Mouse (Mus musculus): Measurements from ENCODE around the gene Tecr. TPM values are rescaled to one million over a fixed set of nuclear protein-coding genes. Genes with fewer than 3 reads are reported as not detected.
A peak's percentile ranks its signal among the peaks of the same experiment; 100 is the strongest.
"Not testable (repeated sequence)": the region's sequence is repeated elsewhere in the genome, so short reads cannot be mapped to it uniquely, and the experiment has no call there.

Gene Tecr
- polyA plus RNA-seq, 1 experiment from 2014 or later = 809 TPM

GRCm38 (mm10) chr8:83608398-83608829, 643 bp upstream of the Tecr start:
- Histone ChIP-seq H3K27me3 (replicated peaks; ENCODE audit: control insufficient read depth, insufficient read depth, low read length) (no peaks in the 10 kb centered on the region), H3K9me3 (ENCODE audit: control insufficient read depth, low read length) (no peaks in the 10 kb centered on the region), H3K36me3 (ENCODE audit: control insufficient read depth, insufficient read depth) (peaks cover 20% of the 10 kb centered on the region), H3K4me2 (ENCODE audit: low read length) (peak overlapping the region; percentile 80), H3K9ac (replicated peaks; ENCODE audit: low read depth, low read length) (peak overlapping the region; percentile 83), H3K4me3 (replicated peaks; ENCODE audit: low read length) (peak overlapping the region; percentile 79), H3K27ac (ENCODE audit: low read length) (peak overlapping the region; percentile 98), H3K4me1 (replicated peaks; ENCODE audit: control insufficient read depth, insufficient read depth, low read length) (peaks cover 20% of the 10 kb centered on the region)
- WGBS = under 1% methylated on average over 51 of the region's 51 CpGs
- ATAC-seq = peak; percentile 72

- WGBS = 76% methylated on average over 2 of the region's 2 CpGs
- Histone ChIP-seq H3K27me3 (replicated peaks; ENCODE audit: control insufficient read depth, insufficient read depth, low read length) (no peaks in the 10 kb centered on the region), H3K4me3 (replicated peaks; ENCODE audit: low read length) (no peak overlapping the region), H3K4me2 (ENCODE audit: low read length) (no peak overlapping the region), H3K9me3 (ENCODE audit: control insufficient read depth, low read length) (no peaks in the 10 kb centered on the region), H3K27ac (ENCODE audit: low read length) (no peak overlapping the region), H3K4me1 (replicated peaks; ENCODE audit: control insufficient read depth, insufficient read depth, low read length) (peaks cover 7% of the 10 kb centered on the region), H3K9ac (replicated peaks; ENCODE audit: low read depth, low read length) (no peak overlapping the region), H3K36me3 (ENCODE audit: control insufficient read depth, insufficient read depth) (no peaks in the 10 kb centered on the region)
- ATAC-seq = no peak
These were observed 5.1 kb downstream of the Tecr start for GRCm38 (mm10) chr8:83602650-83603029.

GRCm38 (mm10) chr8:83599814-83600213, 8.0 kb downstream of the Tecr start:
- no peaks in the 10 kb centered on the region for H3K9me3 ChIP-seq (ENCODE audit: control insufficient read depth, low read length)
- H3K27ac ChIP-seq (ENCODE audit: low read length) = no peak overlapping the region
- no peaks in the 10 kb centered on the region for H3K36me3 ChIP-seq (ENCODE audit: control insufficient read depth, insufficient read depth)
- no peak for ATAC-seq
- no peak overlapping the region for H3K4me2 ChIP-seq (ENCODE audit: low read length)
- H3K9ac ChIP-seq (replicated peaks; ENCODE audit: low read depth, low read length) = no peak overlapping the region
- H3K27me3 ChIP-seq (replicated peaks; ENCODE audit: control insufficient read depth, insufficient read depth, low read length) = no peaks in the 10 kb centered on the region
- no peaks in the 10 kb centered on the region for H3K4me1 ChIP-seq (replicated peaks; ENCODE audit: control insufficient read depth, insufficient read depth, low read length)
- H3K4me3 ChIP-seq (replicated peaks; ENCODE audit: low read length) = no peak overlapping the region

- WGBS = 0% methylated on average over 1 of the region's 1 CpGs
These were observed 9.6 kb downstream of the Tecr start for GRCm38 (mm10) chr8:83598146-83598545.

GRCm38 (mm10) chr8:83596369-83596768, 11.4 kb downstream of the Tecr start:
- Histone ChIP-seq H3K9ac (replicated peaks; ENCODE audit: low read depth, low read length) (no peak overlapping the region), H3K4me3 (replicated peaks; ENCODE audit: low read length) (no peak overlapping the region), H3K27ac (ENCODE audit: low read length) (no peak overlapping the region), H3K4me2 (ENCODE audit: low read length) (no peak overlapping the region), H3K4me1 (replicated peaks; ENCODE audit: control insufficient read depth, insufficient read depth, low read length) (peaks cover 21% of the 10 kb centered on the region), H3K27me3 (replicated peaks; ENCODE audit: control insufficient read depth, insufficient read depth, low read length) (no peaks in the 10 kb centered on the region), H3K9me3 (ENCODE audit: control insufficient read depth, low read length) (no peaks in the 10 kb centered on the region), H3K36me3 (ENCODE audit: control insufficient read depth, insufficient read depth) (no peaks in the 10 kb centered on the region)
- WGBS = 12% methylated on average over 3 of the region's 3 CpGs
- no peak for ATAC-seq

More at GRCm38 (mm10) chr8:83598146-83598545, 9.6 kb downstream of the Tecr start:
- H3K4me3 ChIP-seq (replicated peaks; ENCODE audit: low read length) = no peak overlapping the region
- H3K27me3 ChIP-seq (replicated peaks; ENCODE audit: control insufficient read depth, insufficient read depth, low read length) = no peaks in the 10 kb centered on the region
- no peaks in the 10 kb centered on the region for H3K9me3 ChIP-seq (ENCODE audit: control insufficient read depth, low read length)
- no peaks in the 10 kb centered on the region for H3K36me3 ChIP-seq (ENCODE audit: control insufficient read depth, insufficient read depth)
- H3K9ac ChIP-seq (replicated peaks; ENCODE audit: low read depth, low read length) = no peak overlapping the region
- peaks cover 3% of the 10 kb centered on the region for H3K4me1 ChIP-seq (replicated peaks; ENCODE audit: control insufficient read depth, insufficient read depth, low read length)
- no peak overlapping the region for H3K4me2 ChIP-seq (ENCODE audit: low read length)
- H3K27ac ChIP-seq (ENCODE audit: low read length) = no peak overlapping the region
- ATAC-seq = no peak

- Histone ChIP-seq H3K4me1 (replicated peaks; ENCODE audit: control insufficient read depth, insufficient read depth, low read length) (peaks cover 31% of the 10 kb centered on the region), H3K9ac (replicated peaks; ENCODE audit: low read depth, low read length) (peak overlapping the region; percentile 42), H3K27ac (ENCODE audit: low read length) (peak overlapping the region; percentile 79), H3K4me2 (ENCODE audit: low read length) (peak overlapping the region; percentile 47), H3K4me3 (replicated peaks; ENCODE audit: low read length) (peak overlapping the region; percentile 70)
- WGBS = 55% methylated on average over 3 of the region's 3 CpGs
- not testable (repeated sequence) for H3K9me3 ChIP-seq (ENCODE audit: control insufficient read depth, low read length); ATAC-seq; H3K36me3 ChIP-seq (ENCODE audit: control insufficient read depth, insufficient read depth); H3K27me3 ChIP-seq (replicated peaks; ENCODE audit: control insufficient read depth, insufficient read depth, low read length)
These were observed 12.8 kb downstream of the Tecr start for GRCm38 (mm10) chr8:83595050-83595345.

- WGBS = under 1% methylated on average over 43 of the region's 43 CpGs
- Histone ChIP-seq H3K9me3 (ENCODE audit: control insufficient read depth, low read length) (no peaks in the 10 kb centered on the region), H3K36me3 (ENCODE audit: control insufficient read depth, insufficient read depth) (no peaks in the 10 kb centered on the region), H3K9ac (replicated peaks; ENCODE audit: low read depth, low read length) (peak overlapping the region; percentile 85), H3K4me2 (ENCODE audit: low read length) (peak overlapping the region; percentile 62), H3K4me1 (replicated peaks; ENCODE audit: control insufficient read depth, insufficient read depth, low read length) (peaks cover 36% of the 10 kb centered on the region), H3K27ac (ENCODE audit: low read length) (peak overlapping the region; percentile 92), H3K27me3 (replicated peaks; ENCODE audit: control insufficient read depth, insufficient read depth, low read length) (no peaks in the 10 kb centered on the region), H3K4me3 (replicated peaks; ENCODE audit: low read length) (peak overlapping the region; percentile 70)
- peak; percentile 98 for ATAC-seq
These were observed 13.4 kb downstream of the Tecr start for GRCm38 (mm10) chr8:83594167-83595049.

GRCm38 (mm10) chr8:83593325-83594166, 14.2 kb downstream of the Tecr start:
- ATAC-seq = no peak
- Histone ChIP-seq H3K36me3 (ENCODE audit: control insufficient read depth, insufficient read depth) (no peaks in the 10 kb centered on the region), H3K4me1 (replicated peaks; ENCODE audit: control insufficient read depth, insufficient read depth, low read length) (peaks cover 44% of the 10 kb centered on the region)

GRCm38 (mm10) chr8:83592682-83593081, 15.1 kb downstream of the Tecr start:
- no peak overlapping the region for H3K27ac ChIP-seq (ENCODE audit: low read length)
- H3K9me3 ChIP-seq (ENCODE audit: control insufficient read depth, low read length) = no peaks in the 10 kb centered on the region
- WGBS = 48% methylated on average over 3 of the region's 3 CpGs
- H3K4me1 ChIP-seq (replicated peaks; ENCODE audit: control insufficient read depth, insufficient read depth, low read length) = peaks cover 48% of the 10 kb centered on the region
- H3K9ac ChIP-seq (replicated peaks; ENCODE audit: low read depth, low read length) = peak overlapping the region; percentile 85
- H3K36me3 ChIP-seq (ENCODE audit: control insufficient read depth, insufficient read depth) = no peaks in the 10 kb centered on the region
- no peak for ATAC-seq
- H3K4me3 ChIP-seq (replicated peaks; ENCODE audit: low read length) = peak overlapping the region; percentile 70
- peak overlapping the region; percentile 62 for H3K4me2 ChIP-seq (ENCODE audit: low read length)
- H3K27me3 ChIP-seq (replicated peaks; ENCODE audit: control insufficient read depth, insufficient read depth, low read length) = no peaks in the 10 kb centered on the region

More at GRCm38 (mm10) chr8:83593325-83594166, 14.2 kb downstream of the Tecr start:
- Histone ChIP-seq H3K27ac (ENCODE audit: low read length) (peak overlapping the region; percentile 92), H3K4me3 (replicated peaks; ENCODE audit: low read length) (peak overlapping the region; percentile 70), H3K9ac (replicated peaks; ENCODE audit: low read depth, low read length) (peak overlapping the region; percentile 85), H3K4me2 (ENCODE audit: low read length) (peak overlapping the region; percentile 62), H3K27me3 (replicated peaks; ENCODE audit: control insufficient read depth, insufficient read depth, low read length) (no peaks in the 10 kb centered on the region), H3K9me3 (ENCODE audit: control insufficient read depth, low read length) (no peaks in the 10 kb centered on the region)
- 3% methylated on average over 22 of the region's 22 CpGs for WGBS

Data from forebrain, embryonic 16.5 days (tissue).